Mouse (Mus musculus) heart, adult 2 months (tissue): ENCODE data around the gene Ccdc3. TPM values are rescaled to one million over a fixed set of nuclear protein-coding genes. Genes with fewer than 3 reads are reported as not detected.

Source experiments
- DNase-seq, 2 experiments: peaks; one replicate each; pipeline ENCODE4 v3.0.0; 2021
- H3K27ac ChIP-seq: fragments of 200-600 bp; 2 replicates; pipeline ENCODE4 v1.8.1; 2022
- H3K27me3 ChIP-seq: fragments of 200-500 bp; 2 replicates; pipeline ENCODE4 v1.6.1; 2012; ENCODE audit warnings: mild to moderate bottlenecking, low read length, inconsistent platforms, mixed read lengths; ENCODE audit not compliant: control insufficient read depth, insufficient read depth
- H3K36me3 ChIP-seq: fragments of 200-500 bp; 2 replicates; pipeline ENCODE4 v1.6.1; 2012; ENCODE audit warnings: low read length, inconsistent platforms; ENCODE audit not compliant: control insufficient read depth, insufficient read depth
- H3K4me1 ChIP-seq: fragments of 200-500 bp; 2 replicates; pipeline ENCODE4 v1.6.1; 2011; ENCODE audit warnings: low read length; ENCODE audit not compliant: control insufficient read depth, insufficient read depth
- H3K4me3 ChIP-seq: fragments of 200-600 bp; 2 replicates; pipeline ENCODE4 v1.8.1; 2022
- H3K79me2 ChIP-seq: fragments of 200-500 bp; replicated peaks from 2 replicates; pipeline ENCODE4 v1.6.1; 2012; ENCODE audit warnings: mild to moderate bottlenecking, inconsistent platforms, low read length, moderate library complexity, mixed read lengths; ENCODE audit not compliant: control insufficient read depth, insufficient read depth
- H3K9ac ChIP-seq: fragments of 200-500 bp; 2 replicates; pipeline ENCODE4 v1.6.1; 2012; ENCODE audit warnings: low read depth, mild to moderate bottlenecking, control low read depth, inconsistent platforms, low read length, mixed read lengths
- CTCF ChIP-seq: fragments of 200-600 bp; IDR thresholded peaks from 2 replicates; pipeline ENCODE4 v1.8.1; 2022; ENCODE audit warnings: antibody characterized with exemption, mild to moderate bottlenecking, moderate library complexity
- EP300 ChIP-seq: fragments of 200-500 bp; IDR thresholded peaks from 2 replicates; pipeline ENCODE4 v1.6.1; 2011; ENCODE audit warnings: low read depth, low read length, control low read depth; ENCODE audit not compliant: insufficient read depth
- POLR2A ChIP-seq: fragments of 200-500 bp; IDR thresholded peaks from 2 replicates; pipeline ENCODE4 v1.6.1; 2011; ENCODE audit warnings: mild to moderate bottlenecking, low read depth, low read length, control low read depth; ENCODE audit not compliant: insufficient read depth
- WGBS: fragments of 180-500 bp; shearing (Covaris S2); methylation state at CpG from one replicate; pipeline ENCODE4 v1.1.7; 2018; 5-methylcytosine and 5-hydroxymethylcytosine counted together
- intact Hi-C: fragments of 180-260 bp; cut with DNase I; formaldehyde crosslinking; loops from one replicate; pipeline ENCODE4 v1.15.1; 2025
- polyA plus RNA-seq: library from polyadenylated mRNA; depleted of rRNA; stranded (reverse); fragments of >200 nt; gene quantifications from 2 replicates; pipeline ENCODE4 v1.2.3, GENCODE M21; 2012
- total RNA-seq, 2 experiments: library from RNA; stranded (reverse); gene quantifications; 2 replicates each; pipeline ENCODE4 v1.2.3; 2021

Gene Ccdc3
- total and polyA plus RNA-seq, 3 experiments = 3.9 to 5.0 (median 4.0) TPM

DNA sequence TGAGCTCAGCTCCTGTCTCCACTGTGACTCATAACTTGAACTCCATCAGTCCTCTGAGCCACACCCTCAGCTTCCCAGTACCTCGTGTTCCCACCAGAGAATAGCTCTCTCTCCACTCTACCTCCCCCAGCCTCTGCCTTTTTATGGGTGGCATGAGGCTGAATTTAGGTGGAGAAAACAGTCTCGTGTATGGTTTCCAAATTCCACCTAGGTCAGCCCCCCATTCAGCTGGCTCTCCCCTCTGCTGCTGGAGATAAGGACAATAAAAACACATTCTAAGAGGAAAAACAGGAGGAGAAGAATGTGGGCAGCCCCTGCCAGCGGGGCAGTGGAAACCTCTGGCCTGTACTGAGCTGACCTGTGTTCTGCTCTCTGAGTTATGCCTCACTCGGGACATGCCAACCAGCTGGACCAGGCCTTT, 28.4 kb downstream of the Ccdc3 start:
- intact Hi-C loops = no loop called here
- Histone ChIP-seq H3K36me3 (no peaks in the 10 kb centered on the region), H3K27ac (no peak overlapping the region; the same call in 1 of the 2 replicates), H3K79me2 (no peaks in the 10 kb centered on the region), H3K9ac (no peak overlapping the region), H3K4me3 (no peak overlapping the region), H3K27me3 (no peaks in the 10 kb centered on the region), H3K4me1 (0 out of 2 replicates have a peak, but pooled peaks cover 1% of the 10 kb centered on the region)
- no peak for TF ChIP-seq EP300
- 18% methylated on average over 4 of the region's 4 CpGs for WGBS
- DNase-seq = peak in 1 of 2 experiments; percentile 40

GRCm38 (mm10) chr2:5166796-5167195, 29.2 kb downstream of the Ccdc3 start:
- Histone ChIP-seq H3K79me2 (no peaks in the 10 kb centered on the region), H3K9ac (no peak overlapping the region), H3K4me1 (0 out of 2 replicates have a peak, but pooled peaks cover 1% of the 10 kb centered on the region), H3K27me3 (no peaks in the 10 kb centered on the region), H3K27ac (no peak overlapping the region; the same call in 1 of the 2 replicates), H3K36me3 (no peaks in the 10 kb centered on the region), H3K4me3 (no peak overlapping the region)
- WGBS = 85% methylated on average over 2 of the region's 2 CpGs
- TF ChIP-seq EP300 (no peak), CTCF (no peak), POLR2A (no peak)
- DNase-seq = no peak
- intact Hi-C loops = no loop called here

DNA sequence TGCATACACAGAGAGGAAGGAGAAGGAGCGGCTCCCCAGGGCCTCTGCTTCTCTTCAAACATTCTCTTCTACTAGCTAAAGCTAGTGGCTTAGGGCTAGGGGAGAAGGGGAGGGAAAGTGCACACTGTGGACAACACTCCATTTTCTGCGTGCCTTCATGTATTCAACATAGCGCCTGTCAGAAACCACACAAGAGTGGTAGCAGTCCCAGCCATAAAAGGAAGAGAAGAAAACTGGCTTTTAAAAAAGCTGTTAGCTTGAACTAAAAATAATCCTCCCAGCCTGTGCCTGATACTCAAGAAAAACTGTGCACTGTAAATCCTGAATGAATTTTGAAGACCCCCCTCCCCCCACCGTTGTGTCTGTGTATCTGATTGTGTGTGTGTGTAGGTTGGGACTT, 33.2 kb downstream of the Ccdc3 start:
- no peaks in the 10 kb centered on the region for H3K4me1 ChIP-seq
- no peak overlapping the region for H3K4me3 ChIP-seq
- no peak for DNase-seq
- no peak for TF ChIP-seq POLR2A
- no peak for TF ChIP-seq EP300
- TF ChIP-seq CTCF = no peak
- no peaks in the 10 kb centered on the region for H3K36me3 ChIP-seq
- H3K27ac ChIP-seq = no peak overlapping the region
- H3K79me2 ChIP-seq = no peaks in the 10 kb centered on the region
- no peak overlapping the region for H3K9ac ChIP-seq
- H3K27me3 ChIP-seq = no peaks in the 10 kb centered on the region
- intact Hi-C loops = no loop called here
- 73% methylated on average over 4 of the region's 4 CpGs for WGBS

DNA sequence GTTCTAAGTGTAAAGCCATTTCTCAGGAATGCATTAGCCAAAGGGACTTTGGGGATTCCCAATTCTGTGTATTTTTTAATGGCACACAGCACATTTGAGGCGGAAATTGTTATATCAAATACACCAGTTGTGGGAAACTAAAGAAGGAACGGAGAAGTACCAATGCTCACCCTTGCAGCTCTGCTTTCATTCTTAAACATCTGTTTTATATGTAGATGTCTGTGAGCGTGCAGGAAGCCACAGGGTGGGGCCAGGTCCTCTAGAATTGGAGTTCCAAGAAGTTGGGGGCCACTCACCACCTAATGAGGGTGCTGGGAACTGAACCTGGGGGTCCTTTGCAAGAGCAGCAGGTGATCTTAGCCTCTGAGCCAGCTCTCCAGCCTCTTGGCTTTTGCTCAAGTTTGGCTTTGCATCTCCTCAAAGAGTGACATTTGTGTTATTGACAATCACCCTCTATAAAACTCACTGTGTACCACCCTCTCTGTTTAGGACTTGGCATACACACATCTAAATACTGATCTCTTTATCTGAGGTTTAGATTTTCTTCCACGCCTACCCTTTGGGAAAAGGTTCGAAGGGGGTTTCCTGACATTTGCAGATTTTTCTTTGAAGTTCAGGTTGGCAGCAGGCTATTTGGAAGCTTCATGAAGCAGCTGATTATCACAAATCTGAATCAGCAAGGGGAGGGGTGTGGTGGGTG, 33.9 kb downstream of the Ccdc3 start:
- no peaks in the 10 kb centered on the region for H3K4me1 ChIP-seq
- H3K27me3 ChIP-seq = no peaks in the 10 kb centered on the region
- H3K27ac ChIP-seq = no peak overlapping the region
- no peak overlapping the region for H3K9ac ChIP-seq
- H3K4me3 ChIP-seq = no peak overlapping the region
- intact Hi-C loops = no loop called here
- TF ChIP-seq EP300 = no peak
- no peak for TF ChIP-seq CTCF
- TF ChIP-seq POLR2A = no peak
- H3K36me3 ChIP-seq = no peaks in the 10 kb centered on the region
- no peak for DNase-seq
- H3K79me2 ChIP-seq = no peaks in the 10 kb centered on the region
- WGBS = 77% methylated on average over 5 of the region's 5 CpGs

DNA sequence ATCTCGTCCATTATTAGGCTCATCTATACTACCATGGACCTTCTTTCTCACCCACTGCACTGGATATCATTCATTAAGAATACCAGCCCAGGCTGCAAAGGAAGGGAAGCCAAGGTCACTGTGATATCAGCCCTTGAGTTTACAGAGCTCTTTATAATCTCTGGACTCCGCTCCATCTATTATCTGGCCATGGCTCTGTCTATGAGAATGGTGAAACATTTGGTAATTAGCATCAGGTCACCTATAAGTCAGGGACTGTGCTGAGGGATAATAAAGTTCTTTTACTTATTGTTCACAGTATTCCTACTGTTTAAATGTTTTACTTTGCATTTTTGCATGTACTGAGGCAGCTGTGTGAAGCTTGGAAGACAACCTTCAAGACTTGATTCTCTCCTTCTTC, 35.2 kb downstream of the Ccdc3 start:
- no peak for DNase-seq
- no peaks in the 10 kb centered on the region for H3K27me3 ChIP-seq
- WGBS = 73% methylated on average over 2 of the region's 2 CpGs
- no peaks in the 10 kb centered on the region for H3K4me1 ChIP-seq
- H3K9ac ChIP-seq = no peak overlapping the region
- no peak overlapping the region for H3K4me3 ChIP-seq
- intact Hi-C loops = no loop called here
- no peak overlapping the region for H3K27ac ChIP-seq
- H3K79me2 ChIP-seq = no peaks in the 10 kb centered on the region
- no peaks in the 10 kb centered on the region for H3K36me3 ChIP-seq
- no peak for TF ChIP-seq EP300
- TF ChIP-seq POLR2A = no peak
- TF ChIP-seq CTCF = no peak

DNA sequence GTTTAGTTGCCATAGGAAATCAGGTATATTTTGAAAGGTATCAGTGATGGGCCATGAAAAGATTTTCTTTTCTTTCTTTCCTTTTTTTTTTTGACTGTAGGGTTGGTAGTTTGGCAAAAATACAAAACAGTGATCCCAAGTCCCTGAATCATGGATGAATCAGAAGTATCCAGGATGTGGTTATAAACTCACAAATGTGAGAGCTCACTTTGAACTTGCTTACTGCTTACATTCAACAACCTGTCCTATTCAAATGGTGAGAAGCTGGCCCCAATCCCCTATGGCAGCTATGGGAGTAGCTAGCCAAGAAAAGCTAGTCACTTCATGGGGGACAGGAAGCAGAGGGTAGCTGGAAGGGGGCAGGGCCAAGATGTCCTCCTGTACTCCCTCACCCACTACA, 37.1 kb downstream of the Ccdc3 start:
- Histone ChIP-seq H3K27ac (no peak overlapping the region), H3K9ac (no peak overlapping the region), H3K36me3 (no peaks in the 10 kb centered on the region), H3K4me3 (no peak overlapping the region), H3K79me2 (no peaks in the 10 kb centered on the region), H3K27me3 (no peaks in the 10 kb centered on the region), H3K4me1 (no peaks in the 10 kb centered on the region)
- no peak for DNase-seq
- intact Hi-C loops = no loop called here
- no peak for TF ChIP-seq CTCF
- TF ChIP-seq EP300 = no peak
- no peak for TF ChIP-seq POLR2A
